Mouse (Mus musculus) liver, adult 2 months (tissue): Measurements from ENCODE around the gene Rbm34. TPM values are rescaled to one million over a fixed set of nuclear protein-coding genes. Genes with fewer than 3 reads are reported as not detected.
A peak's percentile ranks its signal among the peaks of the same experiment; 100 is the strongest.

ENCODE experiments used
- DNase-seq: peaks from one replicate; pipeline ENCODE4 v3.0.0-alpha.2; 2011; ENCODE audit warnings: low read depth, low spot score; ENCODE audit errors: extremely low read depth
- H3K27ac ChIP-seq: fragments of 200-500 bp; replicated peaks from 2 replicates; pipeline ENCODE4 v1.5.1; 2012; ENCODE audit warnings: low read depth, mild to moderate bottlenecking, control low read depth, inconsistent platforms, low read length; ENCODE audit not compliant: insufficient read depth
- H3K27me3 ChIP-seq: fragments of 200-500 bp; 2 replicates; pipeline ENCODE4 v1.6.1; 2012; ENCODE audit warnings: mild to moderate bottlenecking, moderate library complexity, low read length, inconsistent platforms; ENCODE audit not compliant: control insufficient read depth, insufficient read depth
- H3K36me3 ChIP-seq: fragments of 200-500 bp; 2 replicates; pipeline ENCODE4 v1.6.1; 2012; ENCODE audit warnings: low read length, inconsistent platforms; ENCODE audit not compliant: control insufficient read depth, insufficient read depth
- H3K4me1 ChIP-seq: fragments of 200-500 bp; 2 replicates; pipeline ENCODE4 v1.6.1; 2011; ENCODE audit warnings: low read length; ENCODE audit not compliant: control insufficient read depth, insufficient read depth
- H3K4me3 ChIP-seq: fragments of 200-500 bp; 2 replicates; pipeline ENCODE4 v1.5.1; 2011; ENCODE audit warnings: low read depth, mild to moderate bottlenecking, control low read depth, low read length, moderate library complexity; ENCODE audit not compliant: insufficient read depth
- H3K79me2 ChIP-seq: fragments of 200-500 bp; 2 replicates; pipeline ENCODE4 v1.6.1; 2012; ENCODE audit warnings: inconsistent platforms, mild to moderate bottlenecking, low read length, moderate library complexity; ENCODE audit not compliant: control insufficient read depth, insufficient read depth
- H3K9ac ChIP-seq: fragments of 200-500 bp; 2 replicates; pipeline ENCODE4 v1.6.1; 2012; ENCODE audit warnings: low read depth, mild to moderate bottlenecking, control low read depth, inconsistent platforms, low read length
- CTCF ChIP-seq: fragments of 200-500 bp; IDR thresholded peaks from 2 replicates; pipeline ENCODE4 v1.5.1; 2011; ENCODE audit warnings: low read depth, low read length, control low read depth
- POLR2A ChIP-seq: fragments of 200-500 bp; IDR thresholded peaks from 2 replicates; pipeline ENCODE4 v1.6.1; 2011; ENCODE audit warnings: low read length, control low read depth; ENCODE audit not compliant: insufficient read depth; ENCODE audit errors: extremely low read depth
- whole genome bisulfite sequencing: fragments of 180-500 bp; shearing (Covaris S2); methylation state at CpG from one replicate; pipeline ENCODE4 v1.1.7; 2018; 5-methylcytosine and 5-hydroxymethylcytosine counted together
- polyA plus RNA-seq: library from polyadenylated mRNA; depleted of rRNA; stranded (reverse); fragments of >200 nt; gene quantifications from 2 replicates; pipeline ENCODE4 v1.2.3, GENCODE M21; 2012
- total RNA-seq: library from RNA; depleted of rRNA; stranded (reverse); fragments of >200 nt; gene quantifications from 2 replicates; pipeline ENCODE4 v1.2.3, GENCODE M21; 2014

The Rbm34 gene
- total and polyA plus RNA-seq, 2 experiments, result 1.5 to 6.4 TPM

DNA sequence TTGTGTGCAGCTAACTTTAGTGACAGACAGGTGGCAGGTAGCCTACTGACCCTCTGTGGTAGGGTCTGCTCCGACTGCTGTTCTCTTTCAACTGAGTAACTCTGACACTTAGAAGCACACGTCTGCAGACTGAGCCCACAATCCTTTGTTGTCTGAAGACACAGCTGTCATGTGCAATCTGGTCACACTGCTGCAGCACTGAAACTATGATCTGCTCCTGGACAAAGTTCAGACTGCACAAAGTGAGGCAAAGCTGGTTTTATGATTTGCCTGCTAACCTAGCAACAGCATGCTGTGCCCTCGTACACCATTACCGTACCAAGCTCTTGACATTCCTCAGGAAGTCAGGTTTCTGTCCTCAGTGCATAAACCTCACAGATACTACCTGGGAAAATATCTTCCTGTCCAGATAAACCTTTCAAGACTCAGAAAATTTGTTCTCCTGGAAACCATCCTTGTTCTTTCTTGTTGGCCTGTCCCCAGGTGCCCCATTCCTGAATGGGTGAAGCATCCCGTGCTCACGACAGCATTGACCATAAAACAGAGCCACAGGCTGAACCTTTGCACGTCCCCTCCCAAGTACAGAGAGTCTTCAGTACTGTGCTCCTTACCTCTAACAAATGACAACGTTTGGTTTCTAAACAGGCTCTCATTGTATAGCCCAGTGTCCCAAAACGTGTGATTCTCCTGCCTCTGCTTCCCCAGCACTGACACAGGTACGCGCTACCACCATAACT, 18.8 kb downstream of the Rbm34 start:
- Histone ChIP-seq H3K4me1 (no peaks in the 10 kb centered on the region), H3K79me2 (no peaks in the 10 kb centered on the region), H3K27ac (no peak overlapping the region), H3K4me3 (no peak overlapping the region), H3K9ac (no peak overlapping the region), H3K36me3 (peaks cover 40% of the 10 kb centered on the region), H3K27me3 (no peaks in the 10 kb centered on the region)
- 89% methylated on average over 11 of the region's 11 CpGs for WGBS
- no peak for DNase-seq
- TF ChIP-seq POLR2A (no peak), CTCF (no peak)

DNA sequence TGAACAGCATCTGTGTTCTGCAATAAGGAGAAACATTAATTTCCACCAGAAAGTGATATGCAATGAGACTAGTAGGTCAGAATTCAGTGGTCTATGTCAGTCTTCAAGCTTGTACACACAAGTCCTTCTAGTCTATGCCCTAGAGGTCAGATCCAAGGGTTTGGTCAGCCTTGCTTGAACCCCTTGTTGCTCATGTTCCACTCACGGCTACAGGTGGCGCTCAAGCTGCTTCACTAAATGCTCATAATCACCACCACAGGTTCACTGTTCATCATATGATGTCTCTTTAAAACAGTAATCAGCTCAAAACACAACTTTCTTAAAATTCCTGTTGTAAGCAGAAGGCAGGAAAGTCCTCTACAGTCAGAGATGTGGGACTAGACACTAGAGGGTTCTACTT, 21.3 kb downstream of the Rbm34 start:
- 68% methylated on average over 2 of the region's 2 CpGs for WGBS
- Histone ChIP-seq H3K4me3 (no peak overlapping the region), H3K9ac (no peak overlapping the region), H3K27ac (no peak overlapping the region), H3K4me1 (peaks cover 2% of the 10 kb centered on the region; the same call in 1 of the 2 replicates), H3K36me3 (peaks cover 34% of the 10 kb centered on the region), H3K27me3 (no peaks in the 10 kb centered on the region), H3K79me2 (peaks cover 10% of the 10 kb centered on the region)
- DNase-seq, result peak; percentile 24
- TF ChIP-seq POLR2A (no peak), CTCF (no peak)

DNA sequence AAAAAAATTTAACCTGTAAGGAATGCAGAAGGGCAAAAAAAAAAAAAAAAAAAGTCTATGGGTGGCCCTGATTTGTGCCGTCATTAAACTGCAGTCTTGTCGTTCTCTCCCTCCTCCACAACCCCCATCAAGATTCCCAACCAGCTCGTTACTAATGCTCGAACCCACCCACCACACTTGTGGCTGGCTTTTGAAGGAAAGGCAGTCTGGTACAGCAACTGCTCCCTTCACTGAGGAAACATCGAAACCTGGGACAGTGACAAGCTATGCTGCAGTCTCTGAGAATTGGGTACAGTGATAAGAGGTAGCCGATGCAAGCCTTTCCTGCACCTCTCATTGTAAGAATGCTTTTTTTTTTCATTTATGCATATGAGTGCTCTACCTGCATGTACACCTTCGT, 24.4 kb downstream of the Rbm34 start:
- peaks cover 30% of the 10 kb centered on the region for H3K79me2 ChIP-seq
- no peaks in the 10 kb centered on the region for H3K27me3 ChIP-seq
- DNase-seq, result no peak
- WGBS, result 85% methylated on average over 7 of the region's 7 CpGs
- peaks cover 16% of the 10 kb centered on the region; the same call in 1 of the 2 replicates for H3K36me3 ChIP-seq
- no peak overlapping the region for H3K4me3 ChIP-seq
- no peak overlapping the region for H3K27ac ChIP-seq
- no peak overlapping the region for H3K9ac ChIP-seq
- peaks cover 17% of the 10 kb centered on the region for H3K4me1 ChIP-seq
- TF ChIP-seq POLR2A (no peak), CTCF (no peak)

DNA sequence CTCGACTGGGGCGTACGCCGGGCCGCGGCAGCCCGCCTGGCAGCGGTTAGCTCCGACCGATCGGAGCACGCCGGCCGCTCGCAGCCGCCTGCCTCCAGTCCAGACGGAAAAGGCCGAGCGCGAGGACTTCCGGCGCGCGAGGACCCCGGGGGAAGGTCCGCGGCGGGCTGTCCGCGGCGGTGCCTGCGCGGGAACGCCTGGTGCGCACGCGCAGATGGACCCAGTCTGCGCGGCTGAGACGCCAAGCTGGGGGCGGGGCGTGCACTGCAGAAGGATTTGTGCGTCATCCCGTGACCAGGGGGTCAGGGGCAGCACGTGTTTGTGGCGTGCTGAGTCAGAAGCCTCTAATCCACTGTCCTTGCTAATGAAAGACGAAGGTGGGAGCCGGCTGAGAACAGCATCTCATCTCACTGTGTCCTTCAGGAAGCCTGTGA, 25.1 kb downstream of the Rbm34 start, which contains the start of gene Tomm20:
Gene Tomm20, minus strand, starts transcription at position 115 of the 434 bp plus-strand sequence.
- Histone ChIP-seq H3K4me1 (peaks cover 17% of the 10 kb centered on the region), H3K36me3 (peaks cover 12% of the 10 kb centered on the region; the same call in 1 of the 2 replicates), H3K4me3 (peak within 1 kb of the TSS; percentile 95), H3K79me2 (peaks cover 31% of the 10 kb centered on the region), H3K27me3 (no peaks in the 10 kb centered on the region), H3K27ac (peak within 1 kb of the TSS; percentile 77), H3K9ac (peak within 1 kb of the TSS; percentile 94)
- under 1% methylated on average over 48 of the region's 48 CpGs for WGBS
- DNase-seq, result peak; percentile 85
- TF ChIP-seq CTCF, result no peak
- peak; percentile 60; the same call in 1 of the 2 replicates for TF ChIP-seq POLR2A

DNA sequence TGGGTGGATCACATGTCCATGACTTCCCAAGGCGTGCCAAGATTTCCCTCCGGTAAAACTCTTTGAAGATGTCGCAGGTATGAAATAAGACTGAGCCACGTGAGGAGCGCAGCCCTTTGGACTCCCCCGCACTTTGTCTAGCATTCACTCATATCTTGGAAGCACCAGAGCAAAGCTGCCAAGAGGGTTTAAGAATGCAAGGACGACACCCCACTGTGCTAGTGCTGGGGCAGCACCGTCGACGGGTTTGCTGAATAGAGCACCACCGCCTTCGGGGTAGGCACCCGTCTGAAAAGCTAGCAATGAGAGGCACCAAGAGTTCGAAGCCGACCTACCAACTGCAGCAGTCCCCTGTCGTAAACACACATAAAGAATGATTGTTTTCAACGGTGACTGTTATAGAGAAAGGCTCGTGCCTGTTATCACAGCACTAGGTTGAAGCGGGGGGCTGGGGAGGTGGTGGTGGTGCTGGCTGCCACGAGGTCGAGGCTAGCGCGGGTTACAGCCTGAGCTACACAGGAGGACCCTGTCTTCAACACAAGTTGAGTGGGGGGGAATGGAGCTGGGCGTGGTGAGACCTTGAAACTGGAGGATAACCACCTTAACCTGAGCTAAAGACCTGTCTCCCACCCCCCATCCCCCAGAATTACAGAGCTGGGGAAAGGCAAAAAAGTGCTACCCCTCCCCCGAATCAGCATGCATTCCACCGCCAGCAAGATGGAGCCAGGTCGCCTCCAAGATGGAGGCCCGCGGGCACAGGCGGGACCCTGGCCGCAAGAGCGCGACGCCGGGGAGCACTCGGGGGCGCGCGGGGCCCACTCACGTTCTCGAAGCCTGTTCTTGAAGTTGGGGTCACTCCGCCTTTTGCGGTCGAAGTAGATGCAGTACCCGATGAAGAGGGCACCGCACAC, 25.8 kb downstream of the Rbm34 start:
- H3K36me3 ChIP-seq, result peaks cover 9% of the 10 kb centered on the region; the same call in 1 of the 2 replicates
- WGBS, result under 1% methylated on average over 46 of the region's 46 CpGs
- no peak for TF ChIP-seq POLR2A
- no peak for TF ChIP-seq CTCF

More for the DNA sequence above, 25.8 kb downstream of the Rbm34 start:
- peak overlapping the region; percentile 94 for H3K9ac ChIP-seq
- H3K4me3 ChIP-seq, result peak overlapping the region; percentile 95
- no peaks in the 10 kb centered on the region for H3K27me3 ChIP-seq
- peak overlapping the region; percentile 73 for H3K27ac ChIP-seq
- H3K4me1 ChIP-seq, result peaks cover 17% of the 10 kb centered on the region
- peak; percentile 55 for DNase-seq
- peaks cover 31% of the 10 kb centered on the region for H3K79me2 ChIP-seq
